Mouse (Mus musculus) MEL (cell line): ENCODE results near the gene Ezr.

Experiments used
- BHLHE40 ChIP-seq: IDR thresholded peaks from 2 replicates; pipeline ENCODE4 v1.6.1; 2012; ENCODE audit warnings: low read depth, mild to moderate bottlenecking, inconsistent platforms, low read length, improper control_type of control experiment, borderline replicate concordance
- CTCF ChIP-seq, 3 experiments: IDR thresholded peaks in 2 of 3; conservative IDR thresholded peaks in 1 of 3; 2 replicates each; pipeline ENCODE4 v1.5.1; 2011 to 2012; ENCODE audit warnings: low read length in 3 of 3, low read depth in 2 of 3, mild to moderate bottlenecking in 2 of 3, improper control_type of control experiment in 1 of 3, inconsistent platforms in 1 of 3, mixed read lengths in 1 of 3, moderate library complexity in 1 of 3; ENCODE audit not compliant: control insufficient read depth in 1 of 3, insufficient read depth in 1 of 3, poor library complexity in 1 of 3, severe bottlenecking in 1 of 3
- E2F4 ChIP-seq: IDR thresholded peaks from 2 replicates; pipeline ENCODE4 v1.6.1; 2011; ENCODE audit warnings: low read depth, low read length, improper control_type of control experiment, borderline replicate concordance
- ELF1 ChIP-seq: IDR thresholded peaks from 2 replicates; pipeline ENCODE4 v1.6.1; 2014; ENCODE audit warnings: low read depth, mild to moderate bottlenecking, inconsistent platforms, low read length, improper control_type of control experiment, moderate library complexity
- POLR2A ChIP-seq, 2 experiments: IDR thresholded peaks; 2 replicates each; pipeline ENCODE4 v1.6.1; 2011 to 2012; ENCODE audit warnings: low read length in 2 of 2, mild to moderate bottlenecking in 2 of 2, control low read depth in 1 of 2, improper control_type of control experiment in 1 of 2, low read depth in 1 of 2, moderate library complexity in 1 of 2; ENCODE audit not compliant: control insufficient read depth in 1 of 2, insufficient read depth in 1 of 2, poor library complexity in 1 of 2
- POLR2AphosphoS2 ChIP-seq: IDR thresholded peaks from 2 replicates; pipeline ENCODE4 v1.6.1; 2011; ENCODE audit warnings: low read length, improper control_type of control experiment
- POLR2AphosphoS5 ChIP-seq: IDR thresholded peaks from 2 replicates; pipeline ENCODE4 v1.6.1; 2012; ENCODE audit warnings: low read depth, borderline replicate concordance, mild to moderate bottlenecking, inconsistent platforms, low read length, moderate library complexity, mixed read lengths
- USF2 ChIP-seq, 2 experiments: IDR thresholded peaks; 2 replicates each; pipeline ENCODE4 v1.6.1; 2011 to 2012; ENCODE audit warnings: improper control_type of control experiment in 2 of 2, low read length in 2 of 2, borderline replicate concordance in 1 of 2, inconsistent platforms in 1 of 2, low read depth in 1 of 2, mild to moderate bottlenecking in 1 of 2; ENCODE audit not compliant: insufficient read depth in 1 of 2
- ZNF384 ChIP-seq: IDR thresholded peaks from 2 replicates; pipeline ENCODE4 v1.6.1; 2012; ENCODE audit warnings: low read depth, mild to moderate bottlenecking, inconsistent platforms, low read length, improper control_type of control experiment

DNA sequence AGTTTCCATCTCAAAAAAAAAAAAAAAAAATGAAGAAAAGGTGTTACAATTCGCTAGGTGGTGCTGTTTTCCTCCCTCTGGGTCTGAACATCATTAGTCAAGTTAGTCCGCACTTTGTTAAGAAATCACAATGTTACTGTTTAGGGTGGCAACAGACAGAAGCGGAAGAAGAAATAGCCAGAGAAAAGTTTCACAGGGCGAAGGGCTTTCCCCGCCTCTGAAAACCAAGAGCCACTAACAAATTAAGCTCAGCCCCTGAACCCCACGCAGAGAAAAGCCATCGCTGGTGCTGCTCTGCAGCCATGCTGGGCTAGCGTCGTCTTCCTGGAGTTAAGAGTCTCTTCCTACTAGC lies 4.3 kb downstream of the Ezr start:
- TF ChIP-seq POLR2AphosphoS2 (no peak), CTCF (IDR thresholded peaks at IDR 0.05 in 2 of 3, conservative IDR thresholded peaks at IDR 0.05 in 1 of 3; ENCODE audit: control insufficient read depth in 1 of 3, insufficient read depth in 1 of 3, low read depth in 2 of 3, low read length in 3 of 3, poor library complexity in 1 of 3, severe bottlenecking in 1 of 3) (peak; percentile 14 to 80 (median 17); a peak in 4 of 6 replicates), BHLHE40 (no peak), USF2 (IDR thresholded peaks at IDR 0.05; ENCODE audit: borderline replicate concordance in 1 of 2, insufficient read depth in 1 of 2, low read depth in 1 of 2, low read length in 2 of 2) (no peak), ZNF384 (peak; percentile 100), POLR2A (IDR thresholded peaks at IDR 0.05; ENCODE audit: control insufficient read depth in 1 of 2, insufficient read depth in 1 of 2, low read depth in 1 of 2, low read length in 2 of 2, poor library complexity in 1 of 2) (no peak), E2F4 (no peak), ELF1 (peak; percentile 44; the same call in 1 of the 2 replicates), POLR2AphosphoS5 (no peak)
